Mouse (Mus musculus) CD4-positive helper T cell, adult 2 months (primary cell): Measurements from ENCODE around the gene Pcbp4.
A peak's percentile ranks its signal among the peaks of the same experiment; 100 is the strongest.

Source experiments
- DNase-seq: peaks from one replicate; pipeline ENCODE4 v3.0.0-alpha.2; 2012; ENCODE audit warnings: low read depth, missing footprints, low spot score

Pcbp4 gene

GRCm38 (mm10) chr9:106463122-106464063, 10.3 kb downstream of the Pcbp4 start:
- DNase-seq: no peak

- peak; percentile 57 for DNase-seq
Measured at GRCm38 (mm10) chr9:106464751-106465541, 11.9 kb downstream of the Pcbp4 start.

- DNase-seq: no peak
Measured at GRCm38 (mm10) chr9:106465571-106466200, 12.6 kb downstream of the Pcbp4 start, which contains the start of gene Gpr62. Gene Gpr62, minus strand, starts transcription at chr9:106465938.

GRCm38 (mm10) chr9:106466721-106467120, 13.6 kb downstream of the Pcbp4 start:
- DNase-seq: no peak

DNA sequence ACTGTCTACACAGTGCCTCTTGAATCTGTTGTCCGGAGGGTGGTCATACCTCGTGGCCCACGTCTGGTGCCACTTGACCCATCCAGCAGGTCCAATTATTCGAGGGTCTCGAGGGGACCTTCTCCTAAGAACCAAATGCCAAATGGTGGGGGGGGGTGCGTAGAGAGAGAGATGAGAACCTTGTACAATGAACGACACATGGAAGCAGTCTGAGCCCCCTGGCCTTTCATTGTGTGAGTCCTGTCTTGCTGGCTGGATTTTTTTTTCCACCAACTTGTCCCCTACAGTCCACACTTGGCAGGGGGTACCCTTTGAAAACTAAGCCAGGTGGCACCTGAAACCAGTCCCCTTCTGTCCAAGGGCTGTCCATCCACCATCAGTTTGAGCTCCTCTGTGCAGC, 14.7 kb downstream of the Pcbp4 start:
- no peak for DNase-seq

DNA sequence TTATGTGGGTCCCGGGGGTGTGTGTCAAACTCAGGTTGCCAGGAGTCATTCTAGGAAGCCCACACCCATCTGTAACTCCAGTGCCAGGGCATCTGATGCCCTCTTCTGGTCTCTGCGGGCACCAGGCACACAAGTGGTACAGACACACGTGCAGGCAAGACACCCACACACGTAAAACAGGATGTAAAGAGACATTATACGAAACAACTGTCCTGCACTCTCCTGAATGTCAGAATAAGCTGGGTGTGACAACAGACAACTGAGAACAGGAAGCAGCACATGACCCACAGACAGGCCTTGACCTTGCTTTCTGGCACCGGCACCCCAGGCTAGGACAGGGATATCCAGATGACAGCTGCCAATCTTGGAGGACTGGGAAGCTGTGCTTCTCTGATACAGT, 16.2 kb downstream of the Pcbp4 start:
- peak; percentile 51 for DNase-seq

DNA sequence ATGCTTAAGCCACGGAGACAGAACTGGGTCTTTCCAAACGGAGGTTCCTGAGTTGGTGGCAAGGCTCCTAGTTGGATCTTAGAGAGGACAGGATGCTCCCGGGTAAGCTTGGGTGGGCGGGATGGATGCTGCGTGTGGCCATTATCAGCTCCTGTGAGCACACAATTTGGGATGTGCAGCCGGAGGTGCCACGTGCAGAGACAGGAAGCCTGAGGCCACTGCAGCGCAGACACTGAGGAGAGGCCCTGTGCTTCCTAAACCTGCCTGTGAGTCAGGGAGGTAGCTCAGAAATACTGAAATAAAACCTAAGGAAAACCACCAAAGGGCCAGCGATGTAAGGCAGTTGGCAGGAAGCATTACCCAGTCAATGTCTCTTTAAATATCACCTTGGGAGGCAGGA, 16.7 kb downstream of the Pcbp4 start:
- no peak for DNase-seq

GRCm38 (mm10) chr9:106470991-106471750, 18.1 kb downstream of the Pcbp4 start:
- DNase-seq: no peak

DNA sequence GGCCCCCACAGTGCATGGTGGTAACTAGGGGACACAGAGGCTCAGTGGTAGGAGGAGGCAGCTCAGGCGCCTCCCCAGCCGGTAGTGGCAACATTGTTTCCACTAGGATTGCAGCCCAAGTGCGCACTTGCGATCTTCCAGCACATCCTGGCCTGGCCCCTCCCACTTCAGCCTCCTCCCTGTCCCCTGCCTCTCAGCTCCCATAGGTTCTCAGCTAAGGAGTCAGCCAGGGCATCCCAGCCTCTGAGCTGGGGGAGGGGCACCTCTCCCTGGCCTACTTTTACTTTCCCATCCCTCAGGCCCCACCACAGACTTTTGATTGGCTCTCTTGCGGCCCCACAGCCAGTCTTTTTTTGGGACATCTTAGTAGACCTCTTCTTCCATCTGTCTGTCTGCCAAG, 18.8 kb downstream of the Pcbp4 start:
- DNase-seq: no peak

- DNase-seq: no peak
Measured at GRCm38 (mm10) chr9:106472321-106472720, 19.2 kb downstream of the Pcbp4 start.

DNA sequence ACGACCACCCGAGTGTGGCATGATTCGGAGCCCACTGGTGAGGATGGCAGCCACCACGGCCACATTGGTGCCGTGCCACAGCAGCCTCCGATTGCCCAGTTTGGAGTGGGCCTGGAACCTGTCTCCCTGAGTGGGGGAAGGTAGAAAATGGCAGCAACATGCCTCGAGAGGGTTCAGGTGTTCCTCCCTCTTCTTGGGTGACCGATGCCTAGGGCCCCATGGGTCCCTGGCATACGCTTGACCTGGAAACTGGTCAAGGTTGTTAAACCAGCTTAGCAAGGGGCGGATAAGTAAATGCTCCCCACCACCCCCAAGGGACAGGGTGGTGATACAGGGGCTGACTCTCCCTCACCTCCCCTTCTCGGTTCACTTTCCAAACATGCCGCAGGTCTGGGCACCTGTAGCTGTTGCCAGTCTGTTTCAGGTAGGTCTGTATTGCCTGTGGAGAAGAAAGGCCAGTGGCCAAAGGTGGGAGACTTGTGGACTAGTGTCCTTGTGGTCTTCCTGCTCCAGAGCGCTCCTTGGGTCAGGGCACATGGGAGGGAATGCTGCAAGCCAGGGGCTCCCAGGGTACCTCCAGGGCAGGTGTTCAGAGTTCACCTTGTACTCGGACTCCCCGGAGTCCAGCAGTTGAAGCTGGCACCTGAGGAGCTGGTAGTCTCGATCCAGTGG, 20.1 kb downstream of the Pcbp4 start:
- DNase-seq: no peak

GRCm38 (mm10) chr9:106473753-106474105, 20.6 kb downstream of the Pcbp4 start:
- no peak for DNase-seq

DNA sequence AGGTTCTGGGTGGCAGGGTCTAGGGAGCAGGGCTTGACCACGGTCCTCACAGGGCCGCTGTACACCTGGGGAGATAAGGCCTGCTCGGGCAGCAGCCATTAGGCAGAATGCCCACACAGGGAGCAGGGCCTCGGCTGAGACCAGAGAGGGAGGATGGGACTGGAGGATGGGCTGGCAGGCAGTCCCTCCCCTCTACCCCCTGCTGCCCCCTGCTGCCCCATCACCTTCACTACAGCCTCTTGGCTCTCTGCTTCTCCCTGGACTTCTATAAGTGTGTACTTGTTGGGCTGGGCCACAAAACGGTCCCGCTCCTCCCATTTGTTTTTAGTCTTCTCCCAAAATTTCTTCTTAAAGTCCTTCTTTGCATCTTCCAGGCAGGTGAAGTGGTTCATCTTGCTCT, 21.4 kb downstream of the Pcbp4 start:
- peak; percentile 71 for DNase-seq

DNA sequence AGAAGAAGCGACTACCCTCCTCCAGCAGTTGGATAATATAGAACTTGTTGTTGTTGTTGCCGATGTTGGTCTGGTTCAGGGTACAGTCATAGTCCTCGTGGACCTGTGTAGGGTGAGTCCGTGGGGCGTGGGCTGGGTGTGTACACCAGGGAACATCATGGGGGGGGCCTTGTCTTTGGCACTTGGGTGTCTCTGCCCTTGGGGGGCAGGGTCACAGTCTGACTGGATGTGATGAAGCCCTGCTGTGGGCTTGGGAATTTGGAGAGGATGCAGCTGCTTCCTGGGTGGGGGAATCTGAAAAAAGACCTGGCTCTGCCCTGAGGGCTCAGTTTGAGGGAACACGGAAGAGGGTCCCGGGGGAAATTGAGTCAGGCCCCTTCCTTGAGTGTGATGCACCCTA, 22.0 kb downstream of the Pcbp4 start:
- peak; percentile 15 for DNase-seq

DNA sequence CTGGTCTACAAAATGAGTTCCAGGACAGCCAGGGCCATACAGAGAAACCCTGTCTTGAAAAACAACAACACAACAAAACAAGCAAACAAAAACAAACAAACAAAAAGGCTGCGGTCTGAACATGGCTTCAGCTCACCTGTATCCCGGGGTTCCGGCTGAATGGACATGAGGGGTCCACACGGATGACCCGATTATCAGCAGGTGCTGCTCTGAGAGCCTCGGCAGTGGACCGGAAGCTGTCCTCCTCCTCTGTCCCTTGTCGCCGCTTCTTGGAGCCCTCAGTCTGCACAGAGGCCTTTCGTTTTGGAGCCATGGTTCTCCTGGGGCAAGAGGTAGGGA, 22.5 kb downstream of the Pcbp4 start, which contains the start of gene Rrp9:
Gene Rrp9 (plus strand): TSS at position 301 of the 339 bp plus-strand sequence.
- DNase-seq: no peak

DNA sequence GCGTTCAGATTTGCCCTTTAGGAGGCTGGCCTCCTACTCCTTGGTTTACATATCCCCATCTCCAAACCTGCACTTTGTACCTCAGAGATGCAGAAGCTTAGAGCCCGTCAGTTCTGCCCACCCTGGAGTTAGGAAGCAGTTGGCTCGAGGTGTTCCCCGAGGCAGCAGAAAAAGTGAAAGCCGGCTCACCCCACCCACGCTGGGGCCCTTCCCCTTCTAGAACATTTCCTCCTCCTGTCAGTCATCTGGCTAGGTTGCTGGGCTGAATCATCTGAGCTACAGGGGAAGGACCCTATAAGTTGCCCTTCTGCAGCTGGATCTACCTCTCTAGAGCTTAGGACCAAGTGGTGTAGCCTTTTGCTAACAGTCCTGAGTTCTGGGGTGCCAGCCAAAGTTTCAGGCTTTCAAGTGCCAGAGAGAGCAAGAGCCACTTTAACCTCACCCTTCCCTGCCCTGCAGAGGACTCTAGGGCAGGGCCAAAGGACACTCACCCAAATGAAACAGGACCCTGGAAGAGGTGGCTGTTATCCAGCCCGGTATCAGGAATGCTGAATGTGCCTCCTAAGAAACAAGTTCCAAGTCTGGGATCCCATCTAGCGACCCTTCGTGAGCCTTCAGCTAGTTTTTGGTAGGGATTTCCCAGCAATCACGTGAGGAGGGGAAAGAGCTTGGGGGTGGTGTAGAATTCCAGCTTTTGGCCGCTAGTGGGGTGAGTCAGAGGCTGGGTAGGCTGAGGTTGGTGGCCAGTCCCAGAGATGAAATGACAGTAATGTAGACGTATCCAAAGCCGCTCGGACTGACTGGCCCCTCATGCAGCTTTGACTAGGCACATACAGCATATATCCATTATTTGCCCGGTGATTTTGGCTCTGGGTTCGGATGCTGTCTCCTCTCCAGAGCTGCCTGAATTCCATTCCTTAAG, 23.2 kb downstream of the Pcbp4 start:
- DNase-seq: peak; percentile 78

DNA sequence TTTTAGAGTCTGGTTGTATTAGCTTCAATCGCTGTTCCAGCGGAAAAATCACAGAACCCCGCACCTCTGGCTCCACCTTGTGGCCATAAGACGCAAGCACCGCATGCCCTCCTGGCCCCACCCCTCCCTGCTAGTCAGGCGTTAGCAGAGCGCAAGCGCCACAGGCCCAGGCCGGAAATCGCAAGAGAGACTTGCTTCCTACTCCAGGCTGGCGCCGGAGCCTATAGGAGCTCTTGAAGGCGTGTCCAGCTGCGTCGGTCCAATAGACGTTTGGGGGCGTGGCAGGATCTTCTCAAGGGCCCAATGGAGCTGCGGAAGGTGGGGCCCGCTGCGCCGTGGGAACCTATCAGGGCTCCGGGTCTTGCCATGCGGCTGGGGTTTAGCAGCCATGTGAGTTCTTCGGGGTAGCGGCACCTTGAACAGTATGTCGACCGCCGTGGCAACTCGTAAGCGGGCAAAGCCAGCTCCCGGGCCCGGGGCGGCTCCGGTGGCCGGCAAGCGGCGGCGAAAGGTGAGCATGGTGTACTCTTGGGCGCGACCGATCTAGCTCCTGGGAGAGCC, 23.9 kb downstream of the Pcbp4 start, which contains the start of gene Parp3:
Gene Parp3 (minus strand): TSS at position 26 of the 561 bp plus-strand sequence.
- peak; percentile 100 for DNase-seq

- peak; percentile 31 for DNase-seq
Measured at GRCm38 (mm10) chr9:106477649-106478048, 24.6 kb downstream of the Pcbp4 start.

GRCm38 (mm10) chr9:106478101-106478500, 25.0 kb downstream of the Pcbp4 start:
- no peak for DNase-seq
